In the genomic region with DNA sequence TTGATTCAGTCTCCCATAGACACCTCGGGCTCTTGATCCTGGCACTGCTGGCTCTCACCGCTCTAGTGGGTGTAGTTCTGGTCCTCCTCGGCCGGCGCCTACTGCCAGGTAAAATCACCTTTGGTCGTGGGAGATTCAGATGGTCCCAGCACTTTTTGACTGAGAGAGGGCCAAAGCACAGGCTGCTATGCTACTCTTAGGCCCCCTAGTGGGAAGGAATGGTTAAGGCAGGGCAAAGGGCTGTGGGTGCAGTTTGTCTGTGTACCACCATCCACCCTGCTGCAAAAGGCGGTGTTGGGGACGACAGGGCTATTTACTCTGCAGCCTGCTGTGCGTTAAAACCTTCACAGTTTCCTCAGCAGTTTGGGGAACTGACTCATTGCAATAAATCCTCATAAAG, we compare ENCODE assay signal across 8 mouse cellular contexts. TPM values are rescaled to one million over a fixed set of nuclear protein-coding genes. Genes with fewer than 3 reads are reported as not detected.
DNase-seq lines count a peak whose midpoint lies in the region; TF ChIP-seq lines count a peak whose summit lies in the region.

No protein-coding gene starts in this region.

- 9% methylated on average over 9 of the region's 9 CpGs for WGBS in forebrain, embryonic 10.5 days

- intact Hi-C loops in heart, postnatal 36 days (cut with DNase I) = loop anchor here (1.0 to 5.0 kb wide), 3 partner anchors 28 to 137 kb away; partner anchors contain the start of genes Arpc4 and Tada3

- H3K4me1 ChIP-seq in forebrain, embryonic 10.5 days = peaks cover 34% of the 10 kb centered on the region

- H3K9me3 ChIP-seq in forebrain, embryonic 10.5 days = no peaks in the 10 kb centered on the region

- H3K27me3 ChIP-seq in forebrain, embryonic 10.5 days (ENCODE audit: poor library complexity, severe bottlenecking) = peaks cover 55% of the 10 kb centered on the region

- no peaks in the 10 kb centered on the region for H3K36me3 ChIP-seq in forebrain, embryonic 10.5 days (replicated peaks)

- peak overlapping the region; percentile 62 for H3K27ac ChIP-seq in forebrain, embryonic 10.5 days
- peak overlapping the region; percentile 48; the same call in 1 of the 2 replicates for H3K27ac ChIP-seq in layer of hippocampus, adult 2 months

- peak; percentile 40 for DNase-seq in MEL-GATA-1-ER (ENCODE audit: extremely low read depth, low read depth)
- DNase-seq in c-Kit-positive CD71-negative TER-119-negative erythroid progenitor cells, embryonic 14.5 days (ENCODE audit: low read depth) = peak; percentile 70
- peak; percentile 65 for DNase-seq in forebrain, embryonic 10.5 days (ENCODE audit: extremely low spot score, low spot score)
- peak; percentile 67 to 73 for DNase-seq in heart, postnatal 36 days
- peak; percentile 60 to 70 for DNase-seq in layer of hippocampus, adult 2 months (ENCODE audit: low spot score in 2 of 2)
- DNase-seq in lung, postnatal 14 days = peak; percentile 79
- DNase-seq in ovary, postnatal 14 days (ENCODE audit: low spot score) = peak; percentile 70
- DNase-seq in thymus, postnatal 25 days = peak; percentile 86

- TF ChIP-seq CTCF in layer of hippocampus, adult 2 months (conservative IDR thresholded peaks at IDR 0.05) = peak; percentile 78

- peak overlapping the region; percentile 54 for H3K4me3 ChIP-seq in forebrain, embryonic 10.5 days
- peak overlapping the region; percentile 52 for H3K4me3 ChIP-seq in layer of hippocampus, adult 2 months

RNA-seq across cellular contexts. Expression of gene Il17rc, which starts 2.2 kb away (rescaled TPM):
- 2.5 and 2.7 TPM in 2 replicates for polyA plus RNA-seq in forebrain, embryonic 10.5 days (2016; fragmentation: Nextera tagmentation; extraction: Ambion mirVana)
- total RNA-seq in heart, postnatal 36 days (2021) = 1 to 10 TPM; 6.4 to 6.7 TPM
- 1 to 10 TPM; 4.7 to 6.3 TPM for total RNA-seq in layer of hippocampus, adult 2 months (2021)

RNA-seq across cellular contexts. Expression of gene Il17re, which starts 10.7 kb away (rescaled TPM):
- 0.73 and 1.3 TPM in 2 replicates for polyA plus RNA-seq in forebrain, embryonic 10.5 days (2016; fragmentation: Nextera tagmentation; extraction: Ambion mirVana)
- total RNA-seq in heart, postnatal 36 days (2021) = under 1 TPM; 0.65 to 0.67 TPM
- total RNA-seq in layer of hippocampus, adult 2 months (2021) = under 1 TPM; 0.22 to 0.46 TPM

RNA-seq across cellular contexts. Expression of gene Creld1, which starts 14.1 kb away (rescaled TPM):
- 31.1 and 33.2 TPM in 2 replicates for polyA plus RNA-seq in forebrain, embryonic 10.5 days (2016; fragmentation: Nextera tagmentation; extraction: Ambion mirVana)
- total RNA-seq in heart, postnatal 36 days (2021) = 10 to 100 TPM; 45.9 to 57.5 TPM
- 100 to 1,000 TPM; 105 to 120 TPM for total RNA-seq in layer of hippocampus, adult 2 months (2021)

RNA-seq across cellular contexts. Expression of gene Jagn1, which starts 26.7 kb away (rescaled TPM):
- 85.1 and 92.0 TPM in 2 replicates for polyA plus RNA-seq in forebrain, embryonic 10.5 days (2016; fragmentation: Nextera tagmentation; extraction: Ambion mirVana)
- total RNA-seq in heart, postnatal 36 days (2021) = 10 to 100 TPM; 20.4 to 20.9 TPM
- 10 to 100 TPM; 41.9 to 42.3 TPM for total RNA-seq in layer of hippocampus, adult 2 months (2021)

RNA-seq across cellular contexts. Expression of gene Prrt3, which starts 32.7 kb away (rescaled TPM):
- polyA plus RNA-seq in forebrain, embryonic 10.5 days (2016; fragmentation: Nextera tagmentation; extraction: Ambion mirVana) = 2.1 and 2.8 TPM in 2 replicates
- total RNA-seq in heart, postnatal 36 days (2021) = not detected
- 10 to 100 TPM; 53.9 to 59.1 TPM for total RNA-seq in layer of hippocampus, adult 2 months (2021)

Comparison
In these comparisons a context has a peak if more than half of its experiments do, and no peak if none do; other contexts are left out.
1. Peak in every context shown above with its lines: DNase-seq, H3K4me3 ChIP-seq and H3K27ac ChIP-seq.